13 mouse cellular contexts compared by ENCODE assay signal in genomic region chr13:3782499-3782898, GRCm38 (mm10). TPM values are rescaled to one million over a fixed set of nuclear protein-coding genes. Genes with fewer than 3 reads are reported as not detected.
A peak's percentile ranks its signal among the peaks of the same experiment; 100 is the strongest.
DNase-seq lines count a peak whose midpoint lies in the region; ATAC-seq and TF ChIP-seq lines count a peak whose summit lies in the region.
"Had no signal": no experiment of that assay in that cellular context is flagged by ENCODE, and none has a peak within 500 bp of the region (broad histone marks: within the 10 kb centered on the region; RNA-seq: fewer than 3 reads in every experiment).

No protein-coding gene starts in this region.

- no peaks in the 10 kb centered on the region for H3K9me3 ChIP-seq in hindbrain, embryonic 11.5 days (ENCODE audit: control insufficient read depth, low read length)
- no peaks in the 10 kb centered on the region for H3K9me3 ChIP-seq in hindbrain, embryonic 12.5 days (replicated peaks)
- no peaks in the 10 kb centered on the region for H3K9me3 ChIP-seq in neural tube, embryonic 14.5 days (ENCODE audit: control insufficient read depth, low read length)

- CTCF ChIA-PET in Patski (lab: Charles Lee), result interaction anchor here (1.5 to 2.6 kb wide), 2 partner anchors 11 to 116 kb away, joined by 8 to 13 read pairs; no protein-coding TSS in a partner anchor

- POLR2A ChIA-PET in Patski (lab: Charles Lee), result interaction anchor here (1.8 kb wide), 1 partner anchor 15 kb away, joined by 4 read pairs; no protein-coding TSS in a partner anchor

- H3K4me2 ChIP-seq in hindbrain, embryonic 11.5 days (replicated peaks; ENCODE audit: low read depth, low read length), result no peak overlapping the region
- H3K4me2 ChIP-seq in hindbrain, embryonic 12.5 days (replicated peaks), result no peak overlapping the region
- no peak overlapping the region for H3K4me2 ChIP-seq in neural tube, embryonic 14.5 days (ENCODE audit: low read depth, low read length)

- ATAC-seq in hindbrain, embryonic 11.5 days (ENCODE audit: low FRiP score), result peak; percentile 63
- no peak for ATAC-seq in hindbrain, embryonic 12.5 days (ENCODE audit: low FRiP score)
- peak; percentile 93 for ATAC-seq in Patski
- ATAC-seq in hematopoietic stem cell, adult 5-6 weeks (replicated peaks in 1 of 2; ENCODE audit: insufficient read depth in 1 of 2, low FRiP score in 2 of 2, low TSS enrichment in 1 of 2, low read depth in 1 of 2, poor library complexity in 2 of 2, severe bottlenecking in 2 of 2), result peak; percentile 73 to 80
- ATAC-seq in neural tube, embryonic 14.5 days (ENCODE audit: low read depth), result peak; percentile 17; the same call in 1 of the 2 replicates

- H3K27me3 ChIP-seq in hindbrain, embryonic 11.5 days (ENCODE audit: control insufficient read depth, insufficient read depth, low read length), result no peaks in the 10 kb centered on the region
- H3K27me3 ChIP-seq in hindbrain, embryonic 12.5 days, result no peaks in the 10 kb centered on the region
- no peaks in the 10 kb centered on the region for H3K27me3 ChIP-seq in Patski
- H3K27me3 ChIP-seq in neural tube, embryonic 14.5 days (ENCODE audit: control insufficient read depth, insufficient read depth, low read length), result no peaks in the 10 kb centered on the region

- 26% methylated on average over 2 of the region's 2 CpGs for WGBS in hindbrain, embryonic 11.5 days
- 24% methylated on average over 2 of the region's 2 CpGs for WGBS in hindbrain, embryonic 12.5 days
- 5% methylated on average over 2 of the region's 2 CpGs for WGBS in neural tube, embryonic 14.5 days

- H3K9ac ChIP-seq in hindbrain, embryonic 11.5 days (ENCODE audit: low read depth, low read length), result no peak overlapping the region
- no peak overlapping the region for H3K9ac ChIP-seq in hindbrain, embryonic 12.5 days
- no peak overlapping the region for H3K9ac ChIP-seq in neural tube, embryonic 14.5 days (replicated peaks; ENCODE audit: low read depth, low read length)

- H3K4me1 ChIP-seq in hindbrain, embryonic 11.5 days (replicated peaks; ENCODE audit: control insufficient read depth, insufficient read depth, low read length), result no peaks in the 10 kb centered on the region
- H3K4me1 ChIP-seq in hindbrain, embryonic 12.5 days, result 0 out of 2 replicates have a peak, but pooled peaks cover 5% of the 10 kb centered on the region
- no peaks in the 10 kb centered on the region for H3K4me1 ChIP-seq in neural tube, embryonic 14.5 days (ENCODE audit: control insufficient read depth, insufficient read depth, low read length)

- no peak overlapping the region for H3K4me3 ChIP-seq in hindbrain, embryonic 11.5 days (ENCODE audit: low read depth, low read length)
- H3K4me3 ChIP-seq in hindbrain, embryonic 12.5 days, result no peak overlapping the region
- H3K4me3 ChIP-seq in neural tube, embryonic 14.5 days (ENCODE audit: low read depth, low read length), result no peak overlapping the region

- no peak for TF ChIP-seq CTCF in Patski (IDR thresholded peaks at IDR 0.05)

- peak; percentile 18 for DNase-seq in hindbrain, embryonic 11.5 days (ENCODE audit: low spot score)
- DNase-seq in Patski (ENCODE audit: low read depth, low spot score), result no peak
- no peak for DNase-seq in left cerebral cortex, postnatal 4 days
- no peak for DNase-seq in kidney, adult 11 months
- DNase-seq in urinary bladder, adult 2 months (ENCODE audit: low spot score), result no peak
- DNase-seq: gastrocnemius, postnatal 14 days had no signal

- no peak overlapping the region for H3K27ac ChIP-seq in hindbrain, embryonic 11.5 days (ENCODE audit: low read depth, low read length)
- H3K27ac ChIP-seq in hindbrain, embryonic 12.5 days, result no peak overlapping the region
- H3K27ac ChIP-seq in neural tube, embryonic 14.5 days (ENCODE audit: low read depth, low read length), result no peak overlapping the region

- no peaks in the 10 kb centered on the region for H3K36me3 ChIP-seq in hindbrain, embryonic 11.5 days (ENCODE audit: control insufficient read depth, insufficient read depth, low read length)
- no peaks in the 10 kb centered on the region for H3K36me3 ChIP-seq in hindbrain, embryonic 12.5 days
- no peaks in the 10 kb centered on the region for H3K36me3 ChIP-seq in neural tube, embryonic 14.5 days (ENCODE audit: control insufficient read depth, insufficient read depth, low read length)

- intact Hi-C loops in left cerebral cortex, postnatal 4 days (cut with DNase I), result no loop called here

- in situ Hi-C loops in Patski (cut with MboI; ENCODE audit: low pct_unique_long_range_greater_than_20kb), result no loop called here

RNA-seq across cellular contexts. Expression of gene Calml3, which starts 21.6 kb away (rescaled TPM):
- polyA plus RNA-seq in hindbrain, embryonic 11.5 days (2014; fragmentation: Nextera tagmentation; extraction: Ambion mirVana), result not detected in 2 replicates
- polyA plus RNA-seq in hindbrain, embryonic 12.5 days (2016; fragmentation: Nextera tagmentation; extraction: Ambion mirVana), result 0.16 TPM in 1 of 2 replicates, not detected in the other
- polyA plus RNA-seq in Patski (2021), result 0.15 TPM
- total RNA-seq in hematopoietic stem cell, adult 5-6 weeks (2017), result not detected in 2 replicates
- polyA plus RNA-seq in neural tube, embryonic 14.5 days (2014; fragmentation: Nextera tagmentation; extraction: Ambion mirVana), result not detected in 2 replicates
- not detected for total RNA-seq in left cerebral cortex, postnatal 4 days (2021)
- polyA plus RNA-seq in urinary bladder, adult 2 months (2012; rRNA removed), result 0.13 and 0.19 TPM in 2 replicates
- total RNA-seq: adrenal gland, postnatal 4 days; gastrocnemius, postnatal 14 days; left cerebral cortex, adult 18-20 months had no signal
- polyA plus RNA-seq: cortical plate, adult 2 months; liver, embryonic 16.5 days had no signal

RNA-seq across cellular contexts. Expression of gene Calm4, which starts 55.1 kb away (rescaled TPM):
- polyA plus RNA-seq in hindbrain, embryonic 11.5 days (2014; fragmentation: Nextera tagmentation; extraction: Ambion mirVana), result not detected in 2 replicates
- polyA plus RNA-seq in hindbrain, embryonic 12.5 days (2016; fragmentation: Nextera tagmentation; extraction: Ambion mirVana), result not detected in 2 replicates
- polyA plus RNA-seq in Patski (2021), result not detected
- total RNA-seq in hematopoietic stem cell, adult 5-6 weeks (2017), result 2.3 TPM in 1 of 2 replicates, not detected in the other
- polyA plus RNA-seq in neural tube, embryonic 14.5 days (2014; fragmentation: Nextera tagmentation; extraction: Ambion mirVana), result not detected in 2 replicates
- not detected for total RNA-seq in left cerebral cortex, postnatal 4 days (2021)
- polyA plus RNA-seq in urinary bladder, adult 2 months (2012; rRNA removed), result not detected in 2 replicates
- total RNA-seq: adrenal gland, postnatal 4 days; gastrocnemius, postnatal 14 days; left cerebral cortex, adult 18-20 months had no signal
- polyA plus RNA-seq: cortical plate, adult 2 months; liver, embryonic 16.5 days had no signal
